Mouse (Mus musculus) embryonic fibroblast, embryonic 13.5 days (primary cell): ENCODE data around the gene Endou.

Experiments used
- CTCF ChIP-seq: IDR thresholded peaks from 2 replicates; pipeline ENCODE4 v1.5.1; 2011; ENCODE audit warnings: mild to moderate bottlenecking, control low read depth, low read length, moderate library complexity, borderline replicate concordance; ENCODE audit not compliant: insufficient read depth
- POLR2A ChIP-seq: IDR thresholded peaks from 2 replicates; pipeline ENCODE4 v1.6.1; 2011; ENCODE audit warnings: low read depth, mild to moderate bottlenecking, control low read depth, low read length, moderate library complexity

DNA sequence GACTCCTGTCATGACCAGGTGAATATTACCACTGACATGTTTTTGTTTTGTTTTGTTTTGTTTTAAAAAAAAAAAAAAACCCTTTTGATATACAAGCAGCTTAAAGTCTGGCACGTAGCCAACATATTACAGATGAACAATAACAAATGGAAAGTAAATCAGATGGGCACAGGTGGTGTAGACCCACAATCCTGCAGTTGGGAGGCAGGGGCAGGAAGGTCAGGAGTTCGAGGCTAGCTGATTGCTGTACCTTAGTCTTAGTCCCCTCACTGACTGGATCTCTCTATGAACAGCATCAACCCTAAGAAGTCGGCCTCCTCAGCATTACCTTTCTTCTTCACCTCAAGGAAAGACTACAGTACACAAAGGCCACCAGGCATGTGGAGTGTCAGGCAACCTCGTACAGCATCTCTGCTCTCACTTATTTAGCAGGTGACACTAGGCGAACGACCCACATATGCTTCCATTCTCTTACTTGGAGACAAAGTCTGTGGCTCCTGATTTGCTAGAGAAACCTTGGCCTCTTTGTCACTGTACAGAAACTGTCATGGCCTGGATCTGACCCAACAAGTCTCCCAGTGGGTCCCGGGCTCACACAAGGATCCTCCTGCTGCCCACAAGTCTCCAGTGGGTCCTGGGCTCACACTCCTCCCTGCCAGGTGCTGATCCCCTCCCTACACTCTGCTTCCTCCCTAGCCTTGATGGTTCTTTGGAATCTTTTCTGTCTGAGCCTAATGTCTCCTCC, 57.7 kb downstream of the Endou start:
- no peak for TF ChIP-seq POLR2A
- no peak for TF ChIP-seq CTCF
